Mouse (Mus musculus) G1E (cell line): ENCODE measurements around the gene Krt34. TPM values are rescaled to one million over a fixed set of nuclear protein-coding genes. Genes with fewer than 3 reads are reported as not detected.

ENCODE experiments used
- ATAC-seq: 2 replicates; pipeline ENCODE4 v1.8.0; 2016; ENCODE audit warnings: mild to moderate bottlenecking; ENCODE audit not compliant: insufficient number of reproducible peaks, poor library complexity, low FRiP score, severe bottlenecking; ENCODE audit errors: extremely low read depth
- DNase-seq: peaks from one replicate; pipeline ENCODE4 v3.0.0; 2012; ENCODE audit warnings: low spot score
- H3K27me3 ChIP-seq: 2 replicates; pipeline ENCODE4 v1.6.1; 2012; ENCODE audit warnings: mild to moderate bottlenecking, low read length, inconsistent platforms; ENCODE audit not compliant: insufficient read depth
- H3K36me3 ChIP-seq: replicated peaks from 2 replicates; pipeline ENCODE3; 2012; ENCODE audit warnings: mild to moderate bottlenecking, inconsistent platforms
- H3K4me1 ChIP-seq: 2 replicates; pipeline ENCODE4 v1.6.1; 2012; ENCODE audit warnings: low read depth, low read length, inconsistent platforms, mixed read lengths; ENCODE audit not compliant: insufficient read depth
- H3K4me3 ChIP-seq: 2 replicates; pipeline ENCODE4 v1.5.1; 2012; ENCODE audit warnings: low read depth, mild to moderate bottlenecking, inconsistent platforms, low read length, moderate library complexity, mixed read lengths
- H3K9me3 ChIP-seq: replicated peaks from 2 replicates; pipeline ENCODE4 v1.6.1; 2012; ENCODE audit warnings: inconsistent platforms
- CTCF ChIP-seq: IDR thresholded peaks from 2 replicates; pipeline ENCODE4 v1.5.1; 2012; ENCODE audit warnings: low read depth, low read length, inconsistent platforms, mixed read lengths
- GATA1 ChIP-seq: IDR thresholded peaks from 2 replicates; pipeline ENCODE4 v1.6.1; 2012; ENCODE audit warnings: borderline replicate concordance, low read length, inconsistent platforms, mixed read lengths
- GATA2 ChIP-seq: IDR thresholded peaks from 2 replicates; pipeline ENCODE4 v1.6.1; 2012; ENCODE audit warnings: low read depth, low read length, inconsistent platforms, borderline replicate concordance
- POLR2AphosphoS5 ChIP-seq: IDR thresholded peaks from 2 replicates; pipeline ENCODE4 v1.6.1; 2012; ENCODE audit warnings: low read depth, low read length, inconsistent platforms; ENCODE audit not compliant: insufficient replicate concordance
- TAL1 ChIP-seq: conservative IDR thresholded peaks from 2 replicates; pipeline ENCODE4 v1.6.1; 2012; ENCODE audit warnings: low read depth, low read length, inconsistent platforms, mixed read lengths
- polyA plus RNA-seq: library from polyadenylated mRNA; stranded (reverse); fragments of >175 nt; gene quantifications from 2 replicates; pipeline ENCODE4 v1.2.3, GENCODE M21; 2012
- total RNA-seq, 2 experiments: library from RNA; stranded (forward) in 1 of 2; stranded (reverse) in 1 of 2; fragments of 200-1000 nt in 1 of 2; fragments of >200 nt in 1 of 2; fragmentation: Nextera tagmentation in 1 of 2; gene quantifications; 2 replicates each; pipeline ENCODE4 v1.2.3; 2014 to 2017

Krt34 gene
- total and polyA plus RNA-seq, 3 experiments, result not detected

- ATAC-seq (no peak), DNase-seq (no peak)
- no peaks in the 10 kb centered on the region; the same call in 1 of the 2 replicates for H3K4me1 ChIP-seq
These were observed 52.8 kb downstream of the Krt34 start for GRCm38 (mm10) chr11:99988530-99988929.

More at GRCm38 (mm10) chr11:99988530-99988929, 52.8 kb downstream of the Krt34 start:
- no peaks in the 10 kb centered on the region for H3K36me3 ChIP-seq
- H3K9me3 ChIP-seq, result peaks cover 64% of the 10 kb centered on the region
- TF ChIP-seq GATA2 (no peak), POLR2AphosphoS5 (no peak), CTCF (no peak), TAL1 (no peak), GATA1 (no peak)
- H3K4me3 ChIP-seq, result no peak overlapping the region
- H3K27me3 ChIP-seq, result no peaks in the 10 kb centered on the region

Other genes with a start within 250 kb of the Krt34 start
Only the 20 nearest of the 32 such genes appear.
- not detected in 2 replicates for gene Krtap9-1, start 168.2 kb downstream of the Krt34 start, total RNA-seq (2014; fragmentation: Nextera tagmentation)
- gene Krtap9-1, start 168.2 kb downstream of the Krt34 start, total RNA-seq (2017), result not detected in 2 replicates
- not detected in 2 replicates for gene Krtap9-1, start 168.2 kb downstream of the Krt34 start, polyA plus RNA-seq
- not detected in 2 replicates for gene Gm11567, start 162.4 kb downstream of the Krt34 start, total RNA-seq (2014; fragmentation: Nextera tagmentation)
- not detected in 2 replicates for gene Gm11567, start 162.4 kb downstream of the Krt34 start, total RNA-seq (2017)
- gene Gm11567, start 162.4 kb downstream of the Krt34 start, polyA plus RNA-seq, result not detected in 2 replicates
- gene Krtap31-1, start 133.6 kb downstream of the Krt34 start, total RNA-seq (2014; fragmentation: Nextera tagmentation), result not detected in 2 replicates
- gene Krtap31-1, start 133.6 kb downstream of the Krt34 start, total RNA-seq (2017), result 0.27 and 0.29 TPM in 2 replicates
- gene Krtap31-1, start 133.6 kb downstream of the Krt34 start, polyA plus RNA-seq, result not detected in 2 replicates
- not detected in 2 replicates for gene Gm11565, start 126.8 kb downstream of the Krt34 start, total RNA-seq (2014; fragmentation: Nextera tagmentation)
- gene Gm11565, start 126.8 kb downstream of the Krt34 start, total RNA-seq (2017), result 0.16 and 0.23 TPM in 2 replicates
- not detected in 2 replicates for gene Gm11565, start 126.8 kb downstream of the Krt34 start, polyA plus RNA-seq
- not detected in 2 replicates for gene Krtap31-2, start 105.3 kb downstream of the Krt34 start, total RNA-seq (2014; fragmentation: Nextera tagmentation)
- not detected in 2 replicates for gene Krtap31-2, start 105.3 kb downstream of the Krt34 start, total RNA-seq (2017)
- gene Krtap31-2, start 105.3 kb downstream of the Krt34 start, polyA plus RNA-seq, result not detected in 2 replicates
- not detected in 2 replicates for gene Krtap9-5, start 93.1 kb downstream of the Krt34 start, total RNA-seq (2014; fragmentation: Nextera tagmentation)
- gene Krtap9-5, start 93.1 kb downstream of the Krt34 start, total RNA-seq (2017), result not detected in 2 replicates
- gene Krtap9-5, start 93.1 kb downstream of the Krt34 start, polyA plus RNA-seq, result not detected in 2 replicates
- not detected in 2 replicates for gene Krtap29-1, start 62.5 kb downstream of the Krt34 start, total RNA-seq (2014; fragmentation: Nextera tagmentation)
- not detected in 2 replicates for gene Krtap29-1, start 62.5 kb downstream of the Krt34 start, total RNA-seq (2017)
- not detected in 2 replicates for gene Krtap29-1, start 62.5 kb downstream of the Krt34 start, polyA plus RNA-seq
- gene Krtap16-1, start 55.0 kb downstream of the Krt34 start, total RNA-seq (2014; fragmentation: Nextera tagmentation), result not detected in 2 replicates
- gene Krtap16-1, start 55.0 kb downstream of the Krt34 start, total RNA-seq (2017), result 0.06 and 0.11 TPM in 2 replicates
- gene Krtap16-1, start 55.0 kb downstream of the Krt34 start, polyA plus RNA-seq, result not detected in 2 replicates
- not detected in 2 replicates for gene Krtap17-1, start 47.6 kb downstream of the Krt34 start, total RNA-seq (2014; fragmentation: Nextera tagmentation)
- not detected in 2 replicates for gene Krtap17-1, start 47.6 kb downstream of the Krt34 start, total RNA-seq (2017)
- not detected in 2 replicates for gene Krtap17-1, start 47.6 kb downstream of the Krt34 start, polyA plus RNA-seq
- not detected in 2 replicates for gene Krt33a, start 25.3 kb downstream of the Krt34 start, total RNA-seq (2014; fragmentation: Nextera tagmentation)
- gene Krt33a, start 25.3 kb downstream of the Krt34 start, total RNA-seq (2017), result not detected in 2 replicates
- gene Krt33a, start 25.3 kb downstream of the Krt34 start, polyA plus RNA-seq, result not detected in 2 replicates
- not detected in 2 replicates for gene Krt33b, start 11.7 kb downstream of the Krt34 start, total RNA-seq (2014; fragmentation: Nextera tagmentation)
- not detected in 2 replicates for gene Krt33b, start 11.7 kb downstream of the Krt34 start, total RNA-seq (2017)
- gene Krt33b, start 11.7 kb downstream of the Krt34 start, polyA plus RNA-seq, result not detected in 2 replicates
- not detected in 2 replicates for gene Krt31, start 9.0 kb upstream of the Krt34 start, total RNA-seq (2014; fragmentation: Nextera tagmentation)
- 0.06 TPM in 1 of 2 replicates, not detected in the other for gene Krt31, start 9.0 kb upstream of the Krt34 start, total RNA-seq (2017)
- gene Krt31, start 9.0 kb upstream of the Krt34 start, polyA plus RNA-seq, result not detected in 2 replicates
- not detected in 2 replicates for gene Krt32, start 46.7 kb upstream of the Krt34 start, total RNA-seq (2014; fragmentation: Nextera tagmentation)
- not detected in 2 replicates for gene Krt32, start 46.7 kb upstream of the Krt34 start, total RNA-seq (2017)
- not detected in 2 replicates for gene Krt32, start 46.7 kb upstream of the Krt34 start, polyA plus RNA-seq
- gene Krt35, start 54.7 kb upstream of the Krt34 start, total RNA-seq (2014; fragmentation: Nextera tagmentation), result not detected in 2 replicates
- gene Krt35, start 54.7 kb upstream of the Krt34 start, total RNA-seq (2017), result not detected in 2 replicates
- gene Krt35, start 54.7 kb upstream of the Krt34 start, polyA plus RNA-seq, result not detected in 2 replicates
- not detected in 2 replicates for gene Krt36, start 64.1 kb upstream of the Krt34 start, total RNA-seq (2014; fragmentation: Nextera tagmentation)
- not detected in 2 replicates for gene Krt36, start 64.1 kb upstream of the Krt34 start, total RNA-seq (2017)
- gene Krt36, start 64.1 kb upstream of the Krt34 start, polyA plus RNA-seq, result not detected in 2 replicates
- gene Krt13, start 80.0 kb upstream of the Krt34 start, total RNA-seq (2014; fragmentation: Nextera tagmentation), result not detected in 2 replicates
- 0.11 TPM in 1 of 2 replicates, not detected in the other for gene Krt13, start 80.0 kb upstream of the Krt34 start, total RNA-seq (2017)
- not detected in 2 replicates for gene Krt13, start 80.0 kb upstream of the Krt34 start, polyA plus RNA-seq
- not detected in 2 replicates for gene Krt15, start 94.4 kb upstream of the Krt34 start, total RNA-seq (2014; fragmentation: Nextera tagmentation)
- gene Krt15, start 94.4 kb upstream of the Krt34 start, total RNA-seq (2017), result not detected in 2 replicates
- gene Krt15, start 94.4 kb upstream of the Krt34 start, polyA plus RNA-seq, result not detected in 2 replicates
- not detected in 2 replicates for gene Krt19, start 107.1 kb upstream of the Krt34 start, total RNA-seq (2014; fragmentation: Nextera tagmentation)
- not detected in 2 replicates for gene Krt19, start 107.1 kb upstream of the Krt34 start, total RNA-seq (2017)
- gene Krt19, start 107.1 kb upstream of the Krt34 start, polyA plus RNA-seq, result not detected in 2 replicates
- gene Krt9, start 151.7 kb upstream of the Krt34 start, total RNA-seq (2014; fragmentation: Nextera tagmentation), result not detected in 2 replicates
- 0.06 TPM in 1 of 2 replicates, not detected in the other for gene Krt9, start 151.7 kb upstream of the Krt34 start, total RNA-seq (2017)
- gene Krt9, start 151.7 kb upstream of the Krt34 start, polyA plus RNA-seq, result not detected in 2 replicates
- not detected in 2 replicates for gene Krt14, start 166.0 kb upstream of the Krt34 start, total RNA-seq (2014; fragmentation: Nextera tagmentation)
- gene Krt14, start 166.0 kb upstream of the Krt34 start, total RNA-seq (2017), result 0.11 TPM in 1 of 2 replicates, not detected in the other
- gene Krt14, start 166.0 kb upstream of the Krt34 start, polyA plus RNA-seq, result 0.08 TPM in 1 of 2 replicates, not detected in the other